Mouse (Mus musculus) forelimb bud, embryonic 11.5 days (tissue): ENCODE data around the gene Gcnt2.
"Not testable (repeated sequence)": the region's sequence is repeated elsewhere in the genome, so short reads cannot be mapped to it uniquely, and the experiment has no call there.

Source experiments
- DNase-seq: peaks from one replicate; pipeline ENCODE4 v3.0.0-alpha.2; 2012; ENCODE audit warnings: low read depth, low spot score

The Gcnt2 gene

DNA sequence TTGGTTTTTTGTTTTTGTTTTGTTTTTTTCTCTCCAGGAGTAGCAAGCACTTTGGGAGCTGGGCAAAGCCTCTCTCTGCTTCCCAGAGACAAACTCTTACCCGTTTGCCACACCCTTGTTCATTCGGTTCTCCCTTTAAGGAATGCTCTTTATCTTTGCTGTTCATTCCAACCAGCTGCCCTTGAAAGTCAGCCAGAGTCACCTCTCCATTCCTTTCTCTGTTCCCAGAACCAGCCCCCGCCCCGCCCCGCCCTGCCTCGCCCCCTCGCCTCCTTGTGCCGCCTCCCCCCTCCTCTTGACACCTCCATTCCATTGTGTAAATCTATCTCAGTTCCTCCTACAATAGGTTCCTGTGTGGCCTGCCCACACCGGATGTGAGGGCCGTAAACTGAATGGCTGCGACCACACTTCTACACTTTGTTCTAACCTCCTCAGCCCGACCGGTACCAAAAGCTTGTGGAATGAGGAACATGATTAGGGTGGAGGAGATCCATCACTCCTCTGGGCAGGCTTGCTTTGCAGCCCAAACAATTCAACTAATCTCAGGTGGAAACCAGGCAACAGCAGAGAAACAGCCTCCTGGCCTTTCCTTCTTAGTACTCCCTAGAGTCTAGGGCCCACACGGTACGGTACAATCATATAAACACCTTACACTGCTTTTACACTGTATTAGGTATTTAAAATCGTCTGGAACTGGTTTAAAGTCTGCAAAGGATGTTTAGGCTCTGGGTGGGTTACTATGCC lies 9.5 kb downstream of the Gcnt2 start:
- DNase-seq: peak; percentile 64

DNA sequence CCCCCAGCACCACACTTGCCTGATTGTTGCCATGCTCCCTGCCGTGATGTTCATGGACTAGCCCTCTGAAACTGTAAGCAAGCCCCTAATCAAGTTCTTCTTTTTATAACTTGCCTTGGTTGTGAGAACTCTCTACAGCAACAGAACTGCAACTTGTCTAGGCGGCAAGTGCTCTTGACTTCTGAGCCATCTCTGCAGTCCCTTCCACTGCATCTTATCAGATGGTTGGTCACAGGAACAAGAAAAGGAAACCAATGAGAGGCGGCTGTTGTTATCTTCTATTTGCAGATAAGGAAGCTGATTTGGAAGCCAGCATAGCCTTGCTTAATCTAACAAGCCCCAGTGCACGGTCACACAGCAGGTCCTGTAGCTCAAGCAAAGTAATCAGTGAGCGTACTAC lies 14.5 kb downstream of the Gcnt2 start:
- no peak for DNase-seq

DNA sequence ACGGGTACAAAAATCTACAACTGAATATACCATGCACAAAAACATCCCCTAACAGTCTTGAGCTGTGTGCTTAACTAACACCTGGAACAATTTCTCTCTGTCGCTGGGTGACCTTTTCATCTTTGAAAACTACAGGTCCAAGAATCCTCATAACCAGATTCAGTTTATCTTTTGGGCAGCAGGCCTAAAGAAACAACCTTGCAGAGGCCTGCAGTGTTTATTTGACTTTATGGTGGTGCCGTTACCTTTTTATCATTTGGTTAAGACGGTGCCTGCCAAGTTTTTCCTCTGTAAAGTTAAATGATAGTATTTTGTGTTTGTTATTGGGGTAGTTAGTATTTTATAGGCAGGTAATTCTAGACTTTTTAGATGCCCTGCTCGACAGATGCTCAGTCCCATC lies 15.9 kb downstream of the Gcnt2 start:
- DNase-seq: no peak

DNA sequence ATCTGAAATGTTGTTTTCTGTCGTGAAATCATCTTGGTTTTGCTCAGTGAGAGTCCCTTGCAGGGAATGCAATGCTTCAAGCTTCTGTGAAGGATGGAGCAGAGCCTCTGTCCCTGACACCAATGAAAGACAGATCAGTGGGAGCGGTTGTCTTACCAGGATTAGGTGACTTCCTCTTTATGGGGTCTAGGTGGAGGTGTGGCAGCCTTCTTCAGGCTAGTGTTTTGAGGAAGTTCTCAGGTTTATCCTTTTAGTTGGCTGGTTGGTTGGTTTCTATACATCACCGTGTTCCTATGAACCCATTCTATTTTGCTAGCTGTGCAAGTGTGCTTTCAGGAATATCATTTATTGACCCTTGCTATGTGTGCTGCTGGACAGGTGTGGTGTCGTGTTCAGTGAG lies 18.0 kb downstream of the Gcnt2 start:
- DNase-seq: no peak

DNA sequence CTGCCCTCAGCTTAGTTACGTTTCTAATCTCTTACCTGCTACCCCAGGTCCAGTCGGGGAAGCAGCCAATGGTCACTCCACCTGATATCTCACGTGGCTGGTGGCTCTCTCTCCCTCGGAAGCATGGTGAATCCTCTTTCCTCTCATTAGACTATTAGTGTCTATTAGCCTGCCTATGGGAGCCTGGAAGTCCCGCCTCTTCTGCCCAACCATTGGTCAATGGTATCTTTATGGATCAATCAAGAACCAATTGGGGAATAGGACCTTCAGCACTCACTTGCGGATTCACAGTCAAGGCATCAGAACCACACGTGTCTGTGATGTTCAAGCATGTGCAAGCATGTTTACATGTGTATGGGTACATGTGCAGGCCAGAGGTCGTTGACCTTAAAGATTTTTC lies 21.0 kb downstream of the Gcnt2 start:
- no peak for DNase-seq

DNA sequence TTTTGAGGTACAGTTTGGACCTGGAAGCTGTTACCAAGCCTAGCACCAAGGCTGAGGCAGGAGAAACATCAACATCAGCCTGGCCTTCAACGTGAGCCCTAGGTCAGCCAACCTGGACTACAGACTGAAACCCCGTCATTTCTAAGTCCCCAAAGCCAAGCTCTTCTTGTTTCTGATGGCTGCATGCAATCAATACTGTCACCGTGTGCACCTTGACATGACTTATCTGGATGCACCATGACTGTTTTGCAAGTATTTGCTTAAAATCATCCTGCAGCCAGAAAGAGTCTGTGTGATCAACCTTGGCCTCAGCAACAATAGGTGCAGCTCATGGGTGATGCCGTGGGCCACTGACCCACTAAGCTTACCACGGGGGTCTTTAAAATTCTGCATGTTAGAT lies 23.1 kb downstream of the Gcnt2 start:
- DNase-seq: no peak

DNA sequence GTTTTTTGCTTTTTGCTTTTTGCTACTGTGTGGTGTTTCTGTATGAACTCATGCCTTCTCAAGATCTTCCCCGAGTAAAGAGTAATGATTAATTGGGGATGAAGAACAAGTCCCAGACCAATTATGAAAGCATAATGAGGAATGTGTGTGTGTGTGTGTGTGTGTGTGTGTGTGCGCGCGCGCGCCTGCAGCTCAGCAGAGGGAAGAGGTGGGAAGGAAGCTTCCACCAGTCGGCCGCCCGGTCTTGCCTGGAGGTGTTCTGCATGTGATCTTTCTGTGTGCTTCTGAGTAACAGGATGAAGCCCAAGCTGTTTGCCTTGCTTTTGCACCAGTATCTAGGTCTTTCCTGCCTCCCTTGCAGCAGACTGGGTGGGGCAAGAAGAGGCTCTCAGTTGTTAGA lies 24.3 kb downstream of the Gcnt2 start:
- no peak for DNase-seq

DNA sequence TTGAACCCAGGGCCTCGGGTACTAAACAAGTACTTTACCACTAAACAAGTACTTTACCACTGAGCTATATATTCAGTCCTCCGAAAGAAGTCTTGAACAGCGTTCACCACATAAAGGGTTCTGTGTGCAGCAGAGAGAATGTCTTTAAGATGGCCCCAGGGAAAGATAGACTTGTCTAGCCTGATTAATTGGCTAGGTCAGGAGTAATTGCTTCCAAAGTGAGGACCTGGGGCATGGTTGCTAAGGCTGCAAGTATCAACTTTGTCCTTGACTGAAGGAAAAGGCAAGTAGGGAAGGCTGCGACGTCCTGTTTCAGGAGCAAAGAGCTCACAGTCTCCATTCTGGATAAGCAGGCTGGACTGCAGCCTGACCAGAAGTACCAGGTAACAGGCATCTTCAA lies 25.3 kb downstream of the Gcnt2 start:
- peak; percentile 49 for DNase-seq

DNA sequence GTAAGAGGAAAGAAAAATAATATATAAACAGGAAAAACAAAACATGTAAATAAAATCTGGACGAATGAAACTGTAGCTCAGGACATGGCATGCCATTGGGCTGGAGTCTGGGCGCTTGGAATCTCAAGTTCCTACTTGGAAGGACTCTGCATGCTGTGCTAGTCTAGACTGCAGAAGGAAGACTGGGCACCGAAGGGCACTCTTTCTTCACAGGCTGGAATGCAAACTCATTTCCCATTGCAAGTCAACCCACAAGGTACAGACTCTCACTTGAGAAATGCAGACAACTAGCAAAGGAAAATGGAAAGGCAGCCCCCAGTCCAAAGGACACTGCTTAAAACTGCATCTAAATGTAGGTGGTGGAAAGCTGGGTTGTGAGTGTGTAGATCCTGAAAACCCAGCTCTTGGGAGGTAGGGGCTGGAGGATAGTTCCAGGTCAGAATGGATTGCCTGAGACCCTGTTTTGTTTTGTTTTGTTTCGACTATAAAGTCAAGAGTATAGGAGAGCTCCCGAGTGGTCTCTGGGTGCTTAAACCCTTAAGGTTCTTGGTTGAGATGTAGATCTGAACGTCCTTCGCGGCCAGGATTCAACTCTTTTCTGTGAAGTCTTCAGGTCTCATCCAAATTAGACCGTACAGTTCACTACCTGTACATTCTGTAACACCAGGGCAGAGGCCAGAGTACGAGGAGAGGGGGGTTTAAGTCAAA lies 26.5 kb downstream of the Gcnt2 start:
- DNase-seq: no peak

DNA sequence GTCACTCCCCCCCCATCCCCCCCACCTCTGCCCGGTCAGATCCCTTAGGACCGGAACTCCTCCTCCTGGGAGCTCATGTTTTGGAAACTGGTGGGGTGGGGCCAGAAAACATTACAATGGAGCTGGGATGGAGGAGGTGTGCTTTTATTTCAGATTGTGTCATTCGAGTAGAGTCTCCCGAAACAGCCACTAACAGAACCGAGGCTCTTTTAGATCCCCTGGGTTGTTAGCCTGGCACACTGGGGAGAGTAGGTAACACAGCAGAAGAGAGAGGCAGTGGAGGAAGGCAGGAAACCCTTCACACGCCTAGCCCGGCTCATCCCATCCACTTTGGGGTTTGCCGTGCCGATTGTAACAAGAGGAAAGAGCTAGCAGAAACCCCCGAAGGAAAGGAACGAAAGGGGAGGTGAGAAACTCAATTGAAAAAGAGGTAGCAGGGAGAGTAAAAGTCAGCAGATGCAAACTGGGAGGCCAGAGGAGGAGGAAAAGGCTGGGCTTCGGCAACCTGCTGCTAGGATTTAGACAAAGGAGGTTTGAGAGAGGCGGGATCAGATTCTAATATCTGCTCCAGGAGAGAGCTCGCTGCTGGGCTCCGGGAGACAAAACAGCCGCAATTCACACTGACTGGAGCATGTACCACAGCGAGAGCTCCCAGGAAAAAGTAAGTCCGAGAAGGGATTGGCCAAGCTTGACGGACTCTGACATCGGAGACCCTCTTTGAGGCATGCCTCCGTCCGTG lies 27.3 kb downstream of the Gcnt2 start:
- peak; percentile 36 for DNase-seq

DNA sequence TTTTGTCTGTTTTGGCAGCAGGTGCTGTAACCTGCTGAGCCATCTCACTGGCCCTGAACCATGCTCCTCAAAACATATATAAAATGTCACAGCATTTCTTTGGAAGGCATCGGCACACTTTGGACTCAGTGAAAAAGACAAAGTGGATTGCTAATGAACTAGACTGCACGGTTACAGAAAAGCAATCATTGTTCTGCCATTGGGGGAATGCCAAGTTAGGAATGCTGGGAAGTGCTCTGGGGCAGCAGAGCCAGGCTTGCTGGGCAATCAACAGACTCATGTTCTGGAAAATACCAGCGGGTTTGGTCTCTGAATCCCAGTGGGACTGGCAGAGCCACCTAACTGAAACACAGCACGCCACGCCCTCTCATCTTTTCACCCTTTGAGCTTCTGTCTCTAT lies 31.0 kb downstream of the Gcnt2 start:
- DNase-seq: no peak

DNA sequence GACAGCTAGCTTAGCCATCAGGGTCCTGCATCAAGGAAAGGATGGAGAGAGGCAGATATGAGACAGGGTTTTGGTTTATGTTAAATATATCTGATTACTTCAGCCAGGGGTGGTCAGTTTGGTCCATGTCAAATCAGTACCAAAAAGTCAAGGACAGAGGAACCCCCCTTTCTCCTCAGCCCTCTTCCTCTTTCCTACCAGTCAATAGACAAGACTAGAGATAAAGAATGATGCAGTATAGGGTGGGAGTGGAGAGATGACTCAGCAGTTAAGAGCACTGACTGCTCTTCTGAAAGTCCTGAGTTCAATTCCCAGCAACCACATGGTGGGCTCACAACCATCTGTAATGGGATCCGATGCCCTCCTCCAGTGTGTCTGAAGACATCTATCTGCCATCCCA lies 31.8 kb downstream of the Gcnt2 start:
- DNase-seq: not testable (repeated sequence)

DNA sequence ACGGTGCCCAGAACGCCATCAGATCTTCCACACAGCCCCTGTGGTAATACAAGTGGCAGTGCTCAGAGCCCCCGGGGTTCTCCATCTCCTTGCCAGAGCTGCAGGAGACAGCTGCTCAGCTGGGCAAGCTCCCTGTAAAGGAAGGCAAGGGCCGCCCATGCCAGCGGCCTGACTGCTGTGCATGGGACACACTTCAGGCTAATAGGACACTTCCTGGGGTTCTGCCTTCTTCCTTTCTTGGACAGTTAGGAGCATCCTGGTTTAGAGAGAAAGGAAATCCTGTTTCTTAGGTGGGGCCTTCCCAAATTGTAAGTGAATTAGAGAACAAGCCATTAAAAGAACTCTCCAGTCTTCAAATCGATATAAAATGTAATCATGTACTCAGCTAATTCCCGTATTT lies 32.5 kb downstream of the Gcnt2 start:
- DNase-seq: no peak

DNA sequence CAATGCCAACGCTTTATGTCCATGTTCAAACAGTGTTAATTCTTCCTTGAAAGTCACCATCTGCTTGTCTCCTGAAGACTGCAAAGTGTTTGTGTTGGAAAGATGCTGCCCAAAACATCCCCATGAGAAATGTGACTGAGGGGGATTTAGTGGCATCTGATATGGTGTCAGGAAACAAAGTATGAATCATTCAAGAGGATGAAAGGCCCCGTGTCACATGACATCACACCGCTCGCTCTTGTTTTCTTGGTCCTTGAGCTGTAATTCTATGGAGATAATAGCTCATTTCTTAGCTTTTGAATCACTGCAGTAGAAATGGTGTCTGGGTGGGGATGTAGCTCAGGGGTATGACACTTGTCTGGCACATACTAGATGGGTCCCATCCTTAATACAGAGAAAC lies 33.0 kb downstream of the Gcnt2 start:
- DNase-seq: no peak

DNA sequence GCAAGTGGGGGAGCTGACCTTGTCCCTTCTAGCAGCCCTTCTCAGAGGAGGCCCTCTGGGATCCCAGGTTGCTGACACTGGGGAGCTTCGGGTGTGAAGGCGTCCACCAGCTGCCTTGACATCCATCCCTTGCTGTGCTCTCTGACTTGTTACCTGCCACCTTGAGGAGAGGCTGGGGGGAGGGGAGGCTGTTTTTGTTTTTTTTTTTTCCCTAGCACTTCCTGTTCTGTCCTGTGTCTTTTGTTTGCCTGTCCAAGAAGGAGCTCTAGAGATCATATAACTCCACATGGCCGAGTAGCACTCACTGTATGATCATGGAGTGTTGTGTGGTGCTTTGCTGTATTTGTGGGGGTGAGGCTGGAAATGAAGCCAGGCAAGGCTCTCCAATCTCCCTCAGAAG lies 34.0 kb downstream of the Gcnt2 start:
- DNase-seq: no peak

DNA sequence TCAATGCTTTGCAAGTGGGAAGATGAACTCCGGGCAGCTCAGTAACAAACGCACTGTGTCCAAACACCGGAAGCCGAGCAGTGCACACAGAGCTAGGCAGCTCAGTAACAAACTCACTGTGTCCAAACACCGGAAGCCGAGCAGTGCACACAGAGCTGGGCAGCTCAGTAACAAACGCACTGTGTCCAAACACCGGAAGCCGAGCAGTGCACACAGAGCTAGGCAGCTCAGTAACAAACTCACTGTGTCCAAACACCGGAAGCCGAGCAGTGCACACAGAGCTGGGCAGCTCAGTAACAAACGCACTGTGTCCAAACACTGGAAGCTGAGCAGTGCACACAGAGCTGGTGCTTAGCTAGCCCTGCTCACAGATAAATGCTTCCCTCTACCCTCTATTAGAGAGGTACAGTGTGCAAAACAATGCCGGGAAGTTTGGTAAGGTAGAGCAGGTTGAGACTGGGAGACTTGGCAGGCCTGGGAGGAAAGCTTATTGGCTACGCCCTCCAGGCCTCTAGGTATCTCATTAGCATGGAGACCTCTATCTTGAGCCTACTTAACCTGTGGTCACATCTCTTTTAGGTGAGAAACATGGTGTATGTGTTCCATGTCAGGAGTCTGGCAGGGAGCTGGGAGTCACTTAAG lies 38.6 kb downstream of the Gcnt2 start:
- not testable (repeated sequence) for DNase-seq

DNA sequence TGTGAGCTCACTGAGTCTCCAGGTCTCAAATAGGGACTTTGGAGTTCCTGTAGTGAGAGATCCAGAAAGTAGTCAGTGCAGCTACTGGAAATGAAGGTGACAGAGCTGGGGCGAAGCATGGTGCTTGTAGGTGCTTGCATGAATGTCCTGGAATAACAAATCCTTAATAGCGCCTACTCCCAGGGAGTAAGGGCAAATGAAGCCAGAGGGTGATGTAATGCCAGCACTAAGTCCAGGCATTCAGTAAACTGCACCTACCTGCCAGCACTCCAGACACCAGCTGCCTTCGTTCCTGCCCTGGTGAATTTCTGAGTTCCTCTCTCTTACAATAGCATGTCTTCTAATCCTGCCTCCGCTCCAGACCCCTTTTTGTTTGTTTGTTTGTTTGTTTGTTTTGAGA lies 39.1 kb downstream of the Gcnt2 start:
- no peak for DNase-seq

DNA sequence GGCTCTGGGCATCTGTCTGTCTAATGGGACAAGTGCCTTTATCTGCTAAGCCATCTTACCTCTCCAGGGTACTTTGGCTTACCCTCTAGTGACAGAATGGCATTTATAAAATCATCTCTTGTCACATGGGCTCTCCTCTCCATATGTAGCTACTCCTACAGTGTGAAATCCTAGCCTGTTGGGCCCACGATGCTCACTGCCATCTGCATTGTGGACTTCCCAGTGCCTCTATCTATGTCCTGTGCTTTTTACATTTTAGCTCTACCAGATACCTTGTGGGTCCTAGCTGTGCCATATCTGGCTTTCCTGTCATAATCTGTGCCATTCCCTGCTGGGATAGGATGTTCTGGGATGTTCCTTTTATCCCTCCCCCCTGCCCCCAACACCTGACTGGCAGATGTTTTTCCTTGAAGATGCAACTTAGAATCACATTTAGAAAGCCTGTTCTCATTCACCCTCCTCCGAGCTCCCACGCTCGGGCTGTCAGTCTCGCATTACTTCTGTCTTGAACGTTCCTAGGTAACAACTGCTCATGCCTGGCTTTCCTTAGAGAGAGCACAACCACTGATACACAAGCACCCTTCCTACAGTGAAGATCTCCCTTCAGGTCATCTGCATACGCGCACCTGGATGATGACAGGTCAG lies 39.9 kb downstream of the Gcnt2 start:
- DNase-seq: no peak

DNA sequence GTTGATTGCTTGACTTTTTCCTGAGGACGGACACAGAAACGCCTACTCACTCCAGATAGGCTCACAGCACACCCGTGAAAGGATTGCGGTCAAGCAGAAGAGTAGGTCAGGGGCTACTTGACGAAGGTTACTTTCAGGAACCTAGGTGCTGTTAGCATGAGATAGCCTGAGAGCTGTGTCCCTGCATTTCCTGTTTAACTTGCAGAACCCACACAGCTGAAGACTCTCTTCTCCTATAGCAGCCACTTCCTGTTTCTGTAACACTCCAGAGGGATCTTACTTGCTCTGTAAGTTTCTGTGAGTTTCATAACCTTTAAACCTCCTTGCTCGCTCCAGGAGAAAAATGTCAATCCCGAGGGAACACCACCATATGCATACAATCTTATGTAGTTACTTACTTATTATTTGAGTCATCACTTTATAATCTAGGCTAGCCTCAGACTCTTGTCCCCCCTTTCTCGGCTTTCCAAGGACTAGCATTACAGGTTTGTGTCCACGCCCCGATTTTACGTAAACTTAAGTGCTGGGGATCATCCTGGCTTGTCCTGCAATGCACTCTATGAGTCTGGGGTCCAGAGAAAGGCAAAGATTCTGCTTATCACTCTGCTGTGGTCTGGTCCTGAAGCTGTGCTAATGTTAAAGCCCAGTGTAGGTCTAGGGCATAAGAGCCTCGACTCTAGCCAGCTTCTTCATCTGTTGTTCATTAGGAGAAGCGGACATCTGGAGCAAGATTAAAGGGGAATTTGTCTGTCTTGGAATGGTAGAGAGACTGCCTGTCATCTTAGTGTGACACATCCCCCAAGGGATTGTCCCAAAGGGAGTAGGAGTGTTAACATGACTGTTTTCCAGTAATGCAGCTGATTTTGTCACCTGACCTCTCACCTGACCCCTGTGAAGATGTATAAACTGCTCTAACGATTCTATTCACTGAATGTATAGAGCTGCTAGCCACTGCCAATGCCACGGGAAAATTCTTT lies 40.7 kb downstream of the Gcnt2 start:
- peak; percentile 29 for DNase-seq

DNA sequence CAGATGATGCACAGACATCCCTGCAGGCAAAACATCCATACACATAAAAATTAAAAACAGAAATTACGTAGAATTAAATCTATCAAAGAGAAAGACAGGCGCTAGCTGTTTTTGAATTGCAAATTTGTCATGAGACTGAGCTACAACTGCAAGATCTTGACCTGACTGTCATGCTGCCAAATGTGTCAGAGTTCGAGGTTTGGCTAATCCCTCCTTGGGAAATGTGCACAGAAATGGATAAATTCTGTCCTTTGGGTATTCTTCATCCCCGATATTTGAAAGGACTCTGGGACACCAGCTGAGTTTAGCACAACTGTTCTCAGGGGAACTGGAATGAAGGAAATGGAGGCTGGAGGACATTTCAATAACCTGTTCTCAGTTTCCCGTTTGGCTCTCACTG lies 41.7 kb downstream of the Gcnt2 start:
- no peak for DNase-seq
